Mouse (Mus musculus): ENCODE results near the gene Tgfa.

Tgfa gene

GRCm38 (mm10) chr6:86186106-86186955, 8.7 kb upstream of the Tgfa start:
- no peak for DNase-seq (ENCODE audit: inconsistent age in 2 of 2, low spot score in 1 of 2)

GRCm38 (mm10) chr6:86188741-86189480, 6.1 kb upstream of the Tgfa start:
- DNase-seq (ENCODE audit: inconsistent age in 2 of 2, low spot score in 1 of 2) = no peak

GRCm38 (mm10) chr6:86190622-86191021, 4.4 kb upstream of the Tgfa start:
- DNase-seq (ENCODE audit: inconsistent age in 2 of 2, low spot score in 1 of 2) = no peak

GRCm38 (mm10) chr6:86192978-86193377, 2.0 kb upstream of the Tgfa start:
- no peak for DNase-seq (ENCODE audit: inconsistent age in 2 of 2, low spot score in 1 of 2)

- peak; percentile 70 to 88 for DNase-seq (ENCODE audit: inconsistent age in 2 of 2, low spot score in 1 of 2)
These were observed 1.1 kb upstream of the Tgfa start for GRCm38 (mm10) chr6:86193879-86194278.

- peak; percentile 36 to 67 for DNase-seq (ENCODE audit: inconsistent age in 2 of 2, low spot score in 1 of 2)
These were observed 1.0 kb downstream of the Tgfa start for GRCm38 (mm10) chr6:86196034-86196433.

- DNase-seq (ENCODE audit: inconsistent age in 2 of 2, low spot score in 1 of 2) = no peak
These were observed 2.3 kb downstream of the Tgfa start for GRCm38 (mm10) chr6:86197150-86197862.

- no peak for DNase-seq (ENCODE audit: inconsistent age in 2 of 2, low spot score in 1 of 2)
These were observed 5.9 kb downstream of the Tgfa start for GRCm38 (mm10) chr6:86200934-86201333.

- peak in 1 of 2 experiments; percentile 26 for DNase-seq (ENCODE audit: inconsistent age in 2 of 2, low spot score in 1 of 2)
These were observed 8.1 kb downstream of the Tgfa start for GRCm38 (mm10) chr6:86203101-86203500.

- DNase-seq (ENCODE audit: inconsistent age in 2 of 2, low spot score in 1 of 2) = peak in 1 of 2 experiments; percentile 36
These were observed 11.0 kb downstream of the Tgfa start for GRCm38 (mm10) chr6:86206014-86206413.

GRCm38 (mm10) chr6:86206985-86207384, 12.0 kb downstream of the Tgfa start:
- no peak for DNase-seq (ENCODE audit: inconsistent age in 2 of 2, low spot score in 1 of 2)

- peak in 1 of 2 experiments; percentile 36 for DNase-seq (ENCODE audit: inconsistent age in 2 of 2, low spot score in 1 of 2)
These were observed 14.4 kb downstream of the Tgfa start for GRCm38 (mm10) chr6:86209133-86210016.

- DNase-seq (ENCODE audit: inconsistent age in 2 of 2, low spot score in 1 of 2) = no peak
These were observed 15.0 kb downstream of the Tgfa start for GRCm38 (mm10) chr6:86210017-86210408.

- DNase-seq (ENCODE audit: inconsistent age in 2 of 2, low spot score in 1 of 2) = no peak
These were observed 15.6 kb downstream of the Tgfa start for GRCm38 (mm10) chr6:86210619-86211018.

- no peak for DNase-seq (ENCODE audit: inconsistent age in 2 of 2, low spot score in 1 of 2)
These were observed 16.2 kb downstream of the Tgfa start for GRCm38 (mm10) chr6:86211081-86211763.

GRCm38 (mm10) chr6:86212871-86213640, 18.0 kb downstream of the Tgfa start:
- DNase-seq (ENCODE audit: inconsistent age in 2 of 2, low spot score in 1 of 2) = peak; percentile 67 to 87

- no peak for DNase-seq (ENCODE audit: inconsistent age in 2 of 2, low spot score in 1 of 2)
These were observed 23.0 kb downstream of the Tgfa start for GRCm38 (mm10) chr6:86218066-86218465.

- no peak for DNase-seq (ENCODE audit: inconsistent age in 2 of 2, low spot score in 1 of 2)
These were observed 23.7 kb downstream of the Tgfa start for GRCm38 (mm10) chr6:86218739-86219138.

- DNase-seq (ENCODE audit: inconsistent age in 2 of 2, low spot score in 1 of 2) = peak; percentile 79 to 94
These were observed 24.5 kb downstream of the Tgfa start for GRCm38 (mm10) chr6:86219494-86219893.
